Mouse (Mus musculus) stomach, embryonic 16.5 days (tissue): ENCODE data around the gene Casp7. TPM values are rescaled to one million over a fixed set of nuclear protein-coding genes. Genes with fewer than 3 reads are reported as not detected.

Experiments used
- ATAC-seq: fragments of 200-750 bp; cut with Nextera tagmentation; 2 replicates; pipeline ENCODE4 v1.8.0; 2017; ENCODE audit warnings: moderate number of reproducible peaks, moderate TSS enrichment; ENCODE audit not compliant: insufficient read depth, low FRiP score
- H3K27ac ChIP-seq: fragments of 300-500 bp; sonication (generic); 2 replicates; pipeline ENCODE4 v1.5.1; 2014; ENCODE audit warnings: low read length
- H3K27me3 ChIP-seq: fragments of 300-500 bp; sonication (generic); 2 replicates; pipeline ENCODE4 v1.6.1; 2014; ENCODE audit warnings: low read length, control low read depth, mixed read lengths; ENCODE audit not compliant: control insufficient read depth, insufficient read depth
- H3K36me3 ChIP-seq: fragments of 300-500 bp; sonication (generic); 2 replicates; pipeline ENCODE4 v1.6.1; 2014; ENCODE audit warnings: low read length; ENCODE audit not compliant: control insufficient read depth, insufficient read depth
- H3K4me1 ChIP-seq: fragments of 300-500 bp; sonication (generic); 2 replicates; pipeline ENCODE4 v1.6.1; 2014; ENCODE audit warnings: low read length, control low read depth, mixed read lengths; ENCODE audit not compliant: control insufficient read depth, insufficient read depth
- H3K4me2 ChIP-seq: fragments of 300-500 bp; sonication (generic); 2 replicates; pipeline ENCODE4 v1.6.1; 2014; ENCODE audit warnings: low read depth, low read length, mixed read lengths
- H3K4me3 ChIP-seq: fragments of 300-500 bp; sonication (generic); replicated peaks from 2 replicates; pipeline ENCODE4 v1.5.1; 2014; ENCODE audit warnings: mild to moderate bottlenecking, low read length
- H3K9ac ChIP-seq: fragments of 300-500 bp; sonication (generic); 2 replicates; pipeline ENCODE4 v1.6.1; 2014; ENCODE audit warnings: low read length
- H3K9me3 ChIP-seq: fragments of 300-500 bp; sonication (generic); replicated peaks from 2 replicates; pipeline ENCODE4 v1.6.1; 2016; ENCODE audit warnings: low read length, control low read depth; ENCODE audit not compliant: control insufficient read depth
- WGBS: fragments of 180-500 bp; shearing (Covaris S2); extraction: QIAGEN DNeasy Blood & Tissue Kit; methylation state at CpG from one replicate; pipeline ENCODE4 v1.1.7; 2014; 5-methylcytosine and 5-hydroxymethylcytosine counted together
- polyA plus RNA-seq: library from polyadenylated mRNA; unstranded; fragments of >200 nt; fragmentation: Nextera tagmentation; extraction: Ambion mirVana; gene quantifications from 2 replicates; pipeline ENCODE4 v1.2.1, GENCODE M21; 2015

Gene Casp7
- polyA plus RNA-seq, 1 experiment from 2014 or later = 27.3 TPM

GRCm38 (mm10) chr19:56449537-56449936 lies 52.6 kb downstream of the Casp7 start:
- H3K9ac ChIP-seq = no peak overlapping the region
- H3K9me3 ChIP-seq = no peaks in the 10 kb centered on the region
- H3K27ac ChIP-seq = no peak overlapping the region
- no peaks in the 10 kb centered on the region for H3K36me3 ChIP-seq
- H3K4me2 ChIP-seq = no peak overlapping the region
- no peak overlapping the region for H3K4me3 ChIP-seq
- WGBS = 89% methylated on average over 8 of the region's 8 CpGs
- ATAC-seq = no peak
- H3K4me1 ChIP-seq = peaks cover 6% of the 10 kb centered on the region; the same call in 1 of the 2 replicates
- H3K27me3 ChIP-seq = no peaks in the 10 kb centered on the region

- Histone ChIP-seq H3K27me3 (no peaks in the 10 kb centered on the region), H3K4me2 (no peak overlapping the region), H3K27ac (no peak overlapping the region), H3K9ac (no peak overlapping the region), H3K4me3 (no peak overlapping the region), H3K9me3 (no peaks in the 10 kb centered on the region), H3K4me1 (0 out of 2 replicates have a peak, but pooled peaks cover 1% of the 10 kb centered on the region), H3K36me3 (no peaks in the 10 kb centered on the region)
- WGBS = 67% methylated on average over 5 of the region's 5 CpGs
- ATAC-seq = no peak
These were observed 54.0 kb downstream of the Casp7 start for GRCm38 (mm10) chr19:56450892-56451291.

- Histone ChIP-seq H3K4me2 (no peak overlapping the region), H3K4me3 (no peak overlapping the region), H3K4me1 (0 out of 2 replicates have a peak, but pooled peaks cover 3% of the 10 kb centered on the region), H3K27ac (no peak overlapping the region), H3K9me3 (no peaks in the 10 kb centered on the region), H3K27me3 (no peaks in the 10 kb centered on the region), H3K9ac (no peak overlapping the region), H3K36me3 (no peaks in the 10 kb centered on the region)
- ATAC-seq = no peak
- WGBS = 61% methylated on average over 4 of the region's 4 CpGs
These were observed 54.9 kb downstream of the Casp7 start for GRCm38 (mm10) chr19:56451867-56452266.

GRCm38 (mm10) chr19:56452421-56452820 lies 55.5 kb downstream of the Casp7 start:
- Histone ChIP-seq H3K9me3 (no peaks in the 10 kb centered on the region), H3K36me3 (no peaks in the 10 kb centered on the region), H3K27ac (no peak overlapping the region), H3K4me2 (no peak overlapping the region), H3K4me1 (peaks cover 7% of the 10 kb centered on the region), H3K4me3 (no peak overlapping the region), H3K27me3 (no peaks in the 10 kb centered on the region), H3K9ac (no peak overlapping the region)
- no peak for ATAC-seq
- WGBS = 72% methylated on average over 2 of the region's 2 CpGs

GRCm38 (mm10) chr19:56454862-56455261 lies 57.9 kb downstream of the Casp7 start:
- H3K27me3 ChIP-seq = no peaks in the 10 kb centered on the region
- no peaks in the 10 kb centered on the region for H3K9me3 ChIP-seq
- H3K4me1 ChIP-seq = peaks cover 8% of the 10 kb centered on the region
- WGBS = 66% methylated on average over 4 of the region's 4 CpGs
- H3K4me3 ChIP-seq = no peak overlapping the region
- H3K27ac ChIP-seq = no peak overlapping the region
- H3K36me3 ChIP-seq = no peaks in the 10 kb centered on the region
- no peak overlapping the region for H3K4me2 ChIP-seq
- ATAC-seq = no peak
- no peak overlapping the region for H3K9ac ChIP-seq

- Histone ChIP-seq H3K4me1 (peaks cover 8% of the 10 kb centered on the region), H3K36me3 (no peaks in the 10 kb centered on the region), H3K27ac (no peak overlapping the region), H3K27me3 (no peaks in the 10 kb centered on the region), H3K9ac (no peak overlapping the region), H3K4me3 (no peak overlapping the region), H3K4me2 (no peak overlapping the region), H3K9me3 (no peaks in the 10 kb centered on the region)
- no peak for ATAC-seq
- WGBS = 41% methylated on average over 2 of the region's 2 CpGs
These were observed 58.4 kb downstream of the Casp7 start for GRCm38 (mm10) chr19:56455369-56455768.

GRCm38 (mm10) chr19:56457569-56457968 lies 60.6 kb downstream of the Casp7 start:
- 88% methylated on average over 4 of the region's 4 CpGs for WGBS
- Histone ChIP-seq H3K27ac (no peak overlapping the region), H3K27me3 (no peaks in the 10 kb centered on the region), H3K9ac (no peak overlapping the region), H3K9me3 (no peaks in the 10 kb centered on the region), H3K4me1 (peaks cover 18% of the 10 kb centered on the region), H3K36me3 (no peaks in the 10 kb centered on the region), H3K4me2 (no peak overlapping the region), H3K4me3 (no peak overlapping the region)
- ATAC-seq = no peak

- H3K4me1 ChIP-seq = peaks cover 23% of the 10 kb centered on the region
- 81% methylated on average over 10 of the region's 10 CpGs for WGBS
These were observed 62.5 kb downstream of the Casp7 start for GRCm38 (mm10) chr19:56459154-56460050.

GRCm38 (mm10) chr19:56460241-56460640 lies 63.3 kb downstream of the Casp7 start:
- no peak overlapping the region for H3K9ac ChIP-seq
- ATAC-seq = no peak
- no peaks in the 10 kb centered on the region for H3K9me3 ChIP-seq
- no peak overlapping the region for H3K4me3 ChIP-seq
- H3K4me2 ChIP-seq = no peak overlapping the region
- H3K36me3 ChIP-seq = no peaks in the 10 kb centered on the region
- no peak overlapping the region for H3K27ac ChIP-seq
- H3K4me1 ChIP-seq = peaks cover 23% of the 10 kb centered on the region
- no peaks in the 10 kb centered on the region for H3K27me3 ChIP-seq
- WGBS = 64% methylated on average over 2 of the region's 2 CpGs

More at GRCm38 (mm10) chr19:56459154-56460050, 62.5 kb downstream of the Casp7 start:
- ATAC-seq = no peak
- H3K4me2 ChIP-seq = no peak overlapping the region
- H3K27me3 ChIP-seq = no peaks in the 10 kb centered on the region
- H3K9me3 ChIP-seq = no peaks in the 10 kb centered on the region
- H3K4me3 ChIP-seq = no peak overlapping the region
- H3K36me3 ChIP-seq = no peaks in the 10 kb centered on the region
- H3K9ac ChIP-seq = no peak overlapping the region
- H3K27ac ChIP-seq = no peak overlapping the region
